Mouse (Mus musculus) heart, postnatal 14 days (tissue): ENCODE measurements around the gene Smyd3. TPM values are rescaled to one million over a fixed set of nuclear protein-coding genes. Genes with fewer than 3 reads are reported as not detected.

Experiments used
- DNase-seq, 2 experiments: peaks; one replicate each; pipeline ENCODE4 v3.0.0; 2021 to 2022
- intact Hi-C: fragments of 180-260 bp; cut with DNase I; formaldehyde crosslinking; loops from one replicate; pipeline ENCODE4 v1.15.1; 2025
- long read RNA-seq, 2 experiments: library from polyadenylated mRNA; stranded (forward); transcript quantifications; one replicate each; pipeline ENCODE4 v2.0.0; 2021
- total RNA-seq, 2 experiments: library from RNA; stranded (reverse); gene quantifications; 2 replicates each; pipeline ENCODE4 v1.2.3; 2021

The Smyd3 gene
- total RNA-seq = 1 to 10 TPM; 5.9 to 9.3 TPM
- long read RNA-seq, experiment 1, partial matches to known transcripts = 0 of 2 reads
- long read RNA-seq, experiment 1, other reads (novel, unspliced or antisense) = 1 of 2 reads
- long read RNA-seq, experiment 2, partial matches to known transcripts = 0 of 1 reads
- long read RNA-seq, experiment 2, other reads (novel, unspliced or antisense) = 1 of 1 reads

DNA sequence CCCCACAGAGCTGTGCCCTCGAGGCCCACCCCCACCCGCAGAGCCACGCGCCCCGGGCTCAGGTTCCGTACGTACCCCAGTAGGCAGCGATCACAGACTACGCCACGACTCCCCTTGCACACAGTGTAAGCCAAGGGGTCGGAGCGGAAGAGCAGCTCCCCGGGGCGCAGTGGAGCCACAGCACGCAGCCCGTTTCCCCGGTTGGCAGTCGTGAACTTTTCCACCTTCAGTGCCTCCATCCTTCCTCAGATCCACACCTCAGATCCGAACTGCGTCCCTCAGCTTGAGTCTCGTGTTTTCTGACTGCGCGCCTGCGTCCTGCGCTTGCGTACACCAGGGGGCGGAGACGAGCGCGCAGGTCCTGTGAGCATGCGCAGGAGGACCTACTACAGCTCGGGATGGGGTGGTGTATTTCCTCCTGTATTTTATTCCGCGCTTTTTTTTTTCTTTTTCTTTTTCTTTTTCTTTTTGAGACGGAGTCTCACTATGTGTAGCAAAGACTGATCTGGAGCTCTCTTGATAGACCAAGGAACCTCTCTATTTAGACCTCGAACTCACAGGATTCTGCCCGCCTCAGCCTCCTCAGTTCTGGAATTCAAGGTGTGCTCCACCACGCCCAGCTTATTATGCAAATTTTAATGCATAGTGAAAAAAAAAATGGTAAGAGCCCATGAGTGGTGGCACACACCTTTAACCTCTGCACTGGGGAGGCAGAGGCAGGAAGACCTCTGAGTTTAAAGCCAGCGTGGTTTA is at the start of gene Smyd3:
Smyd3 (minus strand) TSS at position 329 of the 753 bp plus-strand sequence.
- intact Hi-C loops = no loop called here
- DNase-seq = peak; percentile 86 to 89

- intact Hi-C loops = no loop called here
- DNase-seq = no peak
These were observed 49.7 kb upstream of the Smyd3 start for GRCm38 (mm10) chr1:179567558-179567957.

DNA sequence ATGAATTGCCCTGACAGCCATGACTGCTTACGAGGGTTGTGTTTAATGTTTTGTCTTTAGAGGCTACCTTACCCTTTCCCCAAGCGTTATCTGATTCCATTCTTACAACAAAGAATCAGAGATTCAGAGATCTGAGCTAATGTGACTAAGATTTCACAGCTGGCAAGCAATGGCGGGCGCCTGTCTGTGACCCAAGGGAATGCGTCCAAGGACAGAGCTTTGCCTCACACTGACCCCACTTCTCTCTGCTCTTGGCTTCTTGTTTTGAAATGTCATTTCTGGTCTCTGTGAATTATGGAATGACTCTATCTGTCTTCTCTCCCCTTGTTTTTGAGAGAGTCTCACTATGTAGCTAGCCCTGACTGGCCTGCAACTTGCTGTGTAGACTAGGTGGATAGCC is 46.1 kb upstream of the Smyd3 start:
- intact Hi-C loops = no loop called here
- DNase-seq = no peak

GRCm38 (mm10) chr1:179563211-179563610 is 45.4 kb upstream of the Smyd3 start:
- intact Hi-C loops = no loop called here
- DNase-seq = no peak

DNA sequence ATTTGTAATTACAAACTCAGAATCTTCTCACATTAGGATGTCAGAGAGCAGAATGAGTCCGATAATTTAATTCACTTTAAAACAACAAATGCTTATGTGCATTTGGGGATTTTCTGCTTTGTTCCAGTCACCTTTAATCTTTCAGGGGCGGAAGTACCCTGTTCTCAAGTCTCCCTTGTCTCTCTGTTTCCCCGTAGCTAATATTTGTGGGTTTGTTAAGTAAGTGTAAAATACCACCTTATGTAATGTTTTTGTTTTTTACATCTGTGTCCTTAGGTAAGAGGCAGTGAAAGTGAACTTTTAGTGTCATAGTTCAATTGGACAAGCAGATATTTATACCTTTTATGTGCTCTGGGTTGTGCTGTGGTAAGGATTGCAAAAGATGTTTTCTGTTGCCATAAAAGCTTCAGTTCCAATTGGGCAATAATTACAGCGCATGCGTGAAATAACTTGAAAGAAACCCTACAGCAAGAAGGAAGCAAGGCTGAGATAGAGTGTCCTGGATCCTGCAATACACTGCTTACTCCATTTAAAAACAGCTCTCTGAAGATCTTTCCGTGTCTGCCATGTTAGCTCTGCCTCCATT is 43.1 kb upstream of the Smyd3 start:
- no peak for DNase-seq
- intact Hi-C loops = no loop called here

- intact Hi-C loops = no loop called here
- no peak for DNase-seq
These were observed 41.8 kb upstream of the Smyd3 start for GRCm38 (mm10) chr1:179559446-179560194.

DNA sequence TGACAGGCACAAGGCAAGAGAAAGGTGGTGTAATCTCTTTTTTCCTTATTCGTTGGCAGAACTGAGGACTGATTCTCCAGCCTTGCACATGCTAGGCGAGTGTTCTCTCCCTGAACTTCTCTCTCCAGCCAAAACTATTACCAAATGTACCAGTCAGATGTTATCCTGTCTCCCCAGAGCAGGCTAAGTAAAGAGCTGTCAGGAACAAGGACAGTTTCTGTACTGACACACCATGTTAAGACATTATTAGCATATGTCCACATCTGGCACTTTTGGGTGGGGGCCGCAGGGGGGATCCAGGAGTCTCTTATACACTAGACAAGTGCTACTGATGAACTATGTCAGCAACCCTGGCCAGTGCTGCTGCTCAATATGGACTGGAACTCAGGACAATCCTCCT is 39.1 kb upstream of the Smyd3 start:
- intact Hi-C loops = no loop called here
- no peak for DNase-seq

- no peak for DNase-seq
- intact Hi-C loops = no loop called here
These were observed 36.1 kb upstream of the Smyd3 start for GRCm38 (mm10) chr1:179553949-179554347.

DNA sequence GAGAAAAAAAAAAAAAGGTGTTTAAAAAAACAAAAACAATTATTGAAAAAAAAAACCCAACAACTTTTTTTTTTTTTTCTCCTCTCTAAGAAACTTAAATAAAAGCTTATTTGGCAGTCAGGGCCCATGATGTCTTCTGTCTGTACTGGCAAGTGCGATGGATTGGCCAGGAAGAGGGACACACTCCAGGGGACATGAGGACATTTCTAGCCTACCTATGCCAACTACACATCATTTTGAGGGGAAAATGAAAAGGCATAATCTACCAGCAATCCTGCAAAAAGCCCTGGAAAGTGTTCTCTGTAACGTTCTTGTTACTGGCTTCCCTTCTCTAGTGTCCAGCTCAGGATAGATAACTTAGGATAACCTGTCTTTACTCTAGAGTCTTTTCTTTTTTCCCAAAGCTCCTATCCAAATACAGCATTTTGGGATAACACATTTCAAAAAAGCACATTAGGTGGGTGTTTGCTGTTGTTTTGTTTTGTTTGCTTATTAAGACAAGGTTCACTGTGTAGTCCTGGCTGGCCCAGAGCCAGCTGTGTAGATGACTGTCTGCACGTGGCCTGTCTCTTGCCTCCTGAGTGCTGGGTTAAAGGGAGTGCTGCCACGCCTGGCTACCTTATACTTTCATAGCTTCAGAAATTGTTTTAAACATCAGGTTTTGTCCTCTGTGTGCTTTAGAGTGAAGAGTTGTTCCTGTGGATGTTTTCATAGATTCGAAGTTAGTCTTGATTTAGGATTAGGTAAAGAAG is 35.5 kb upstream of the Smyd3 start:
- DNase-seq = no peak
- intact Hi-C loops = no loop called here

GRCm38 (mm10) chr1:179552751-179553150 is 34.9 kb upstream of the Smyd3 start:
- DNase-seq = no peak
- intact Hi-C loops = no loop called here

GRCm38 (mm10) chr1:179551921-179552320 is 34.1 kb upstream of the Smyd3 start:
- DNase-seq = no peak
- intact Hi-C loops = loop anchor here (2.0 kb wide), 1 partner anchor 27 kb away; no protein-coding TSS in a partner anchor

GRCm38 (mm10) chr1:179551336-179551735 is 33.5 kb upstream of the Smyd3 start:
- DNase-seq = no peak
- intact Hi-C loops = loop anchor here (2.0 kb wide), 1 partner anchor 27 kb away; no protein-coding TSS in a partner anchor

- DNase-seq = no peak
- intact Hi-C loops = loop anchor here (5.0 kb wide), 1 partner anchor 43 kb away; no protein-coding TSS in a partner anchor
These were observed 31.3 kb upstream of the Smyd3 start for GRCm38 (mm10) chr1:179548996-179549752.

DNA sequence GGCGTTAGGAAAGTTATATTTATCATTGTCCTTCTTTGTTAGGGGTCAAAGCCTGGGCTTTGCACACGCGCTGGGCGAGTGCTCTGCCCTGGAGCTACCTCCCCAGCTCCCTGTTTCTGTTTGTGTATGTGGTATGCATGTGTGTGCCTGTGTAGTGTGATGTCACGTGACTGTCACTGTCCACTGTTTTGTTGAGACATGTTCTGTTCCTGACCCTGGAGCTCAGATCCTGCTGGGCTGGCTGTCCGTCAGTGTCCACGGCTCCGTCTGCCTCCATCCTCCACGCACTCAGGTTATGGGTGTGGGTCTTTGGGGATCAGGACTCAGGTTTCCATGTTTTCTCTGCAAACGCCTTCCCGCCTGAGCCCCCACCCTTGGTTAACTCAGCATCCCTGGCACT is 30.4 kb upstream of the Smyd3 start:
- intact Hi-C loops = loop anchor here (5.0 kb wide), 1 partner anchor 44 kb away; no protein-coding TSS in a partner anchor
- DNase-seq = no peak

- no peak for DNase-seq
- intact Hi-C loops = loop anchor here (2.0 to 5.0 kb wide), 2 partner anchors 45 to 78 kb away; no protein-coding TSS in a partner anchor
These were observed 29.3 kb upstream of the Smyd3 start for GRCm38 (mm10) chr1:179547176-179547575.

DNA sequence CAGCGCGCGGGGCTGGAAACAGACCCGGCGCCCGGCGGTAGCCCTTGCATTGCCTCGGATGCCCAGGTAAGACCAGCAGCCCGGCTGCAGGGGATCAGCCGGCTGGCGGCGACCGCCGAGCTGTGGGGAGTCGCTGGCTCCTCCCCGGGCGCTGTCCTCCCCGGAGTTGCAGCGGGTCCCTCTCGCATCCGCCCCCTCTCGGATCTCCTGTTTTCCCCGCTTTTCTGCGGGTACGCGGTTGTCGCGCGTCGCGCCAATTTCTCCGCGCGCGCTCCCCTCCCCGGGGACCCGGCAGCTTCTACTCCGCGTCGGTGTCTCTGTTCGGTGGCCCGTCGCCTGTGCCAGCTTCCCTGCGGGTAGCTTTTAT is 28.7 kb upstream of the Smyd3 start:
- DNase-seq = no peak
- intact Hi-C loops = loop anchor here (2.0 to 5.0 kb wide), 2 partner anchors 46 to 78 kb away; no protein-coding TSS in a partner anchor

- intact Hi-C loops = loop anchor here (2.0 to 5.0 kb wide), 2 partner anchors 46 to 79 kb away; no protein-coding TSS in a partner anchor
- peak; percentile 99 for DNase-seq
These were observed 28.1 kb upstream of the Smyd3 start, which contains the start of the genes Tfb2m and Cnst for GRCm38 (mm10) chr1:179545768-179546550. Gene Tfb2m, minus strand, starts transcription at chr1:179546267. Gene Cnst, plus strand, starts transcription at chr1:179546370.

GRCm38 (mm10) chr1:179541502-179541901 is 23.7 kb upstream of the Smyd3 start:
- intact Hi-C loops = no loop called here
- no peak for DNase-seq
